Comparison of ENCODE assay signal across 20 mouse cellular contexts in the genomic region with DNA sequence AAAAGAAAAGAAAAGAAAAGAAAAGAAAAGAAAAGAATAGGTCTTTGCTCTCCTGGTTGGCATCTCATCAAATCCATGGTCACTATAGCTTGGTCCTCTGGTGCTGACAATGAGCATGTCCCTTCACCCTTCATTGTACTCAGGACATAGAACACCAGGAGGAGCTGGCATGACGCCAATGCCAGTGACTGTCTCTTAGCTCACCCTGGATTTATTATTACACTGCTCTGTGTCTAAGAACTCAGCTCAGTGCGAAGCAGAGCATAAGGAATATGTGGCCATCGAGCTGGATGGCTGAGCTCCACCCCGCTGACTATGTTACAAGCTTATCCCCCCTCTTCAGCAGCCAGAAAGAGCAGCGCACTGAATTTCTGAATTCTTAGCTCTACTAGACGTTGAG. TPM values are rescaled to one million over a fixed set of nuclear protein-coding genes. Genes with fewer than 3 reads are reported as not detected.
A peak's percentile ranks its signal among the peaks of the same experiment; 100 is the strongest.
DNase-seq lines count a peak whose midpoint lies in the region; ATAC-seq lines count a peak whose summit lies in the region.
"Had no signal": no experiment of that assay in that cellular context is flagged by ENCODE, and none has a peak within 500 bp of the region (broad histone marks: within the 10 kb centered on the region; RNA-seq: fewer than 3 reads in every experiment).

No protein-coding gene starts in this region.

- peak; percentile 58; the same call in 1 of the 2 replicates for ATAC-seq in neural tube, embryonic 14.5 days (ENCODE audit: low read depth)
- no peak for ATAC-seq in neural tube, embryonic 15.5 days (ENCODE audit: low FRiP score)
- ATAC-seq: forebrain, embryonic 13.5 days; inflammation-experienced regulatory T-cells, adult 6 months; midbrain, embryonic 13.5 days had no signal

- 64% methylated on average over 6 of the region's 6 CpGs for WGBS in neural tube, embryonic 14.5 days
- 61% methylated on average over 6 of the region's 6 CpGs for WGBS in neural tube, embryonic 15.5 days

- no peak overlapping the region for H3K27ac ChIP-seq in neural tube, embryonic 14.5 days (ENCODE audit: low read depth, low read length)
- H3K27ac ChIP-seq in neural tube, embryonic 15.5 days (replicated peaks) = no peak overlapping the region
- H3K27ac ChIP-seq: embryonic facial prominence, embryonic 10.5 days; forebrain, embryonic 13.5 days; heart, embryonic 15.5 days; hindbrain, embryonic 10.5 days; left cerebral cortex, adult 2 months; limb, embryonic 12.5 days; liver, embryonic 13.5 days; midbrain, embryonic 13.5 days had no signal

- peak; percentile 60 for DNase-seq in heart, adult 11 months
- no peak for DNase-seq in heart, adult 18-20 months
- peak; percentile 48 for DNase-seq in kidney, adult 9 months
- DNase-seq in kidney, postnatal 4 days = peak; percentile 44 to 66
- DNase-seq in embryo, embryonic 10 days (ENCODE audit: low spot score) = no peak
- DNase-seq: cerebellum, adult 11 months; liver, embryonic 13.5 days had no signal

- no peak overlapping the region for H3K4me2 ChIP-seq in neural tube, embryonic 14.5 days (ENCODE audit: low read depth, low read length)
- H3K4me2 ChIP-seq in neural tube, embryonic 15.5 days = no peak overlapping the region
- H3K4me2 ChIP-seq: forebrain, embryonic 13.5 days; heart, embryonic 15.5 days; limb, embryonic 12.5 days; liver, embryonic 13.5 days; midbrain, embryonic 13.5 days had no signal

- no peaks in the 10 kb centered on the region for H3K9me3 ChIP-seq in neural tube, embryonic 14.5 days (ENCODE audit: control insufficient read depth, low read length)
- no peaks in the 10 kb centered on the region for H3K9me3 ChIP-seq in neural tube, embryonic 15.5 days (replicated peaks)
- H3K9me3 ChIP-seq: embryonic facial prominence, embryonic 10.5 days; forebrain, embryonic 13.5 days; heart, embryonic 15.5 days; hindbrain, embryonic 10.5 days; limb, embryonic 12.5 days; midbrain, embryonic 13.5 days had no signal

- H3K36me3 ChIP-seq in neural tube, embryonic 14.5 days (ENCODE audit: control insufficient read depth, insufficient read depth, low read length) = no peaks in the 10 kb centered on the region
- no peaks in the 10 kb centered on the region for H3K36me3 ChIP-seq in neural tube, embryonic 15.5 days
- H3K36me3 ChIP-seq: embryonic facial prominence, embryonic 10.5 days; heart, embryonic 15.5 days; hindbrain, embryonic 10.5 days; limb, embryonic 12.5 days; liver, embryonic 13.5 days; midbrain, embryonic 13.5 days had no signal

- H3K27me3 ChIP-seq in neural tube, embryonic 14.5 days (ENCODE audit: control insufficient read depth, insufficient read depth, low read length) = no peaks in the 10 kb centered on the region
- no peaks in the 10 kb centered on the region for H3K27me3 ChIP-seq in neural tube, embryonic 15.5 days (replicated peaks)
- H3K27me3 ChIP-seq: forebrain, embryonic 13.5 days; heart, embryonic 15.5 days; limb, embryonic 12.5 days; liver, embryonic 13.5 days; midbrain, embryonic 13.5 days had no signal

- no peak overlapping the region for H3K9ac ChIP-seq in neural tube, embryonic 14.5 days (replicated peaks; ENCODE audit: low read depth, low read length)
- no peak overlapping the region for H3K9ac ChIP-seq in neural tube, embryonic 15.5 days (replicated peaks)
- H3K9ac ChIP-seq: forebrain, embryonic 13.5 days; heart, embryonic 15.5 days; limb, embryonic 12.5 days; liver, embryonic 13.5 days; midbrain, embryonic 13.5 days had no signal

- H3K4me3 ChIP-seq in neural tube, embryonic 14.5 days (ENCODE audit: low read depth, low read length) = no peak overlapping the region
- H3K4me3 ChIP-seq in neural tube, embryonic 15.5 days (replicated peaks) = no peak overlapping the region
- H3K4me3 ChIP-seq: embryonic facial prominence, embryonic 10.5 days; forebrain, embryonic 13.5 days; heart, embryonic 15.5 days; hindbrain, embryonic 10.5 days; left cerebral cortex, adult 2 months; limb, embryonic 12.5 days; liver, embryonic 13.5 days; midbrain, embryonic 13.5 days had no signal

- H3K4me1 ChIP-seq in neural tube, embryonic 14.5 days (ENCODE audit: control insufficient read depth, insufficient read depth, low read length) = no peaks in the 10 kb centered on the region
- no peaks in the 10 kb centered on the region for H3K4me1 ChIP-seq in neural tube, embryonic 15.5 days
- H3K4me1 ChIP-seq: embryonic facial prominence, embryonic 10.5 days; forebrain, embryonic 13.5 days; heart, embryonic 15.5 days; hindbrain, embryonic 10.5 days; limb, embryonic 12.5 days; liver, embryonic 13.5 days; midbrain, embryonic 13.5 days had no signal

RNA-seq across cellular contexts. Expression of a gene that starts 42.8 kb away (rescaled TPM):
- under 1 TPM; 0.41 to 0.45 TPM for total RNA-seq in heart, adult 18-20 months (2021)
- polyA plus RNA-seq in neural tube, embryonic 14.5 days (2014; fragmentation: Nextera tagmentation; extraction: Ambion mirVana) = 6.1 and 9.3 TPM in 2 replicates
- polyA plus RNA-seq in neural tube, embryonic 15.5 days (2015; fragmentation: Nextera tagmentation; extraction: Ambion mirVana) = 5.3 and 12.6 TPM in 2 replicates
- total RNA-seq: granulocyte monocyte progenitor cell, adult 5-6 weeks; megakaryocyte progenitor cell, adult 5-6 weeks had no signal
- polyA plus RNA-seq: C2C12; inflammation-experienced regulatory T-cells, adult 6 months had no signal

Comparison
In these comparisons a context has a peak if more than half of its experiments do, and no peak if none do; other contexts are left out.
1. DNase-seq: peak in heart, adult 11 months (single experiment), kidney, adult 9 months (single experiment) and kidney, postnatal 4 days (2 of 2); none in heart, adult 18-20 months (0 of 2) and embryo, embryonic 10 days (single experiment).